Mouse (Mus musculus) heart, embryonic 13.5 days (tissue): ENCODE data around the gene Ppp1r15b. TPM values are rescaled to one million over a fixed set of nuclear protein-coding genes. Genes with fewer than 3 reads are reported as not detected.

ENCODE experiments used
- ATAC-seq: fragments of 200-750 bp; cut with Nextera tagmentation; 2 replicates; pipeline ENCODE4 v1.8.0; 2017; ENCODE audit warnings: moderate TSS enrichment; ENCODE audit not compliant: insufficient number of reproducible peaks, low FRiP score, low TSS enrichment; ENCODE audit errors: extremely low read depth
- H3K27ac ChIP-seq: fragments of 300-500 bp; sonication (generic); replicated peaks from 2 replicates; pipeline ENCODE4 v1.5.1; 2015; ENCODE audit warnings: moderate library complexity, mild to moderate bottlenecking, inconsistent platforms
- H3K27me3 ChIP-seq: fragments of 300-500 bp; sonication (generic); replicated peaks from 2 replicates; pipeline ENCODE4 v1.6.1; 2015; ENCODE audit warnings: mild to moderate bottlenecking, inconsistent platforms
- H3K36me3 ChIP-seq: fragments of 300-500 bp; sonication (generic); 2 replicates; pipeline ENCODE4 v1.6.1; 2015; ENCODE audit warnings: mild to moderate bottlenecking, inconsistent platforms
- H3K4me1 ChIP-seq: fragments of 300-500 bp; sonication (generic); 2 replicates; pipeline ENCODE4 v1.6.1; 2015; ENCODE audit warnings: inconsistent platforms
- H3K4me2 ChIP-seq: fragments of 300-500 bp; sonication (generic); 2 replicates; pipeline ENCODE4 v1.6.1; 2015; ENCODE audit warnings: inconsistent platforms, mild to moderate bottlenecking, moderate library complexity
- H3K4me3 ChIP-seq: fragments of 300-500 bp; sonication (generic); 2 replicates; pipeline ENCODE4 v1.5.1; 2015; ENCODE audit warnings: moderate library complexity, mild to moderate bottlenecking, inconsistent platforms
- H3K9ac ChIP-seq: fragments of 300-500 bp; sonication (generic); 2 replicates; pipeline ENCODE4 v1.6.1; 2015; ENCODE audit warnings: inconsistent platforms, mild to moderate bottlenecking, moderate library complexity
- H3K9me3 ChIP-seq: fragments of 300-500 bp; sonication (generic); 2 replicates; pipeline ENCODE4 v1.6.1; 2016; ENCODE audit warnings: inconsistent platforms
- WGBS: fragments of 180-500 bp; shearing (Covaris S2); methylation state at CpG from one replicate; pipeline ENCODE4 v1.1.7; 2015; ENCODE audit warnings: mixed read lengths; 5-methylcytosine and 5-hydroxymethylcytosine counted together
- polyA plus RNA-seq: library from polyadenylated mRNA; unstranded; fragments of >200 nt; fragmentation: Nextera tagmentation; extraction: Ambion mirVana; gene quantifications from 2 replicates; pipeline ENCODE4 v1.2.1, GENCODE M21; 2015

Ppp1r15b gene
- polyA plus RNA-seq, 1 experiment from 2014 or later: 24.8 TPM

- Histone ChIP-seq H3K9ac (peak overlapping the region; percentile 83), H3K4me1 (peaks cover 23% of the 10 kb centered on the region), H3K9me3 (no peaks in the 10 kb centered on the region), H3K27ac (0 out of 2 replicates have a peak overlapping the region, but pooled peaks have one; percentile 39), H3K4me3 (peak overlapping the region; percentile 62), H3K36me3 (no peaks in the 10 kb centered on the region), H3K4me2 (peak overlapping the region; percentile 95), H3K27me3 (peaks cover 37% of the 10 kb centered on the region)
- peak; percentile 44 for ATAC-seq
- WGBS: under 1% methylated on average over 31 of the region's 31 CpGs
Observed at GRCm38 (mm10) chr1:133181072-133182015, 50.4 kb downstream of the Ppp1r15b start.

GRCm38 (mm10) chr1:133182016-133182705, 51.2 kb downstream of the Ppp1r15b start:
- H3K4me3 ChIP-seq: peak overlapping the region; percentile 62
- peak overlapping the region; percentile 32 for H3K27ac ChIP-seq
- ATAC-seq: no peak
- no peaks in the 10 kb centered on the region for H3K36me3 ChIP-seq
- peak overlapping the region; percentile 95 for H3K4me2 ChIP-seq
- under 1% methylated on average over 23 of the region's 25 CpGs for WGBS
- H3K4me1 ChIP-seq: peaks cover 23% of the 10 kb centered on the region
- peaks cover 37% of the 10 kb centered on the region for H3K27me3 ChIP-seq
- peak overlapping the region; percentile 83 for H3K9ac ChIP-seq
- H3K9me3 ChIP-seq: no peaks in the 10 kb centered on the region

GRCm38 (mm10) chr1:133182706-133183095, 51.8 kb downstream of the Ppp1r15b start:
- Histone ChIP-seq H3K9me3 (no peaks in the 10 kb centered on the region), H3K27me3 (peaks cover 37% of the 10 kb centered on the region), H3K27ac (peak overlapping the region; percentile 32), H3K4me1 (peaks cover 28% of the 10 kb centered on the region), H3K9ac (peak overlapping the region; percentile 83), H3K36me3 (no peaks in the 10 kb centered on the region), H3K4me2 (peak overlapping the region; percentile 95), H3K4me3 (peak overlapping the region; percentile 62)
- 3% methylated on average over 16 of the region's 16 CpGs for WGBS
- ATAC-seq: no peak

- 54% methylated on average over 16 of the region's 16 CpGs for WGBS
- Histone ChIP-seq H3K4me3 (peak overlapping the region; percentile 62), H3K9ac (peak overlapping the region; percentile 83)
Observed at GRCm38 (mm10) chr1:133183141-133183925, 52.4 kb downstream of the Ppp1r15b start.

GRCm38 (mm10) chr1:133187948-133188680, 57.2 kb downstream of the Ppp1r15b start:
- Histone ChIP-seq H3K4me2 (peak overlapping the region; percentile 3; the same call in 1 of the 2 replicates), H3K4me1 (peaks cover 24% of the 10 kb centered on the region), H3K9ac (no peak overlapping the region), H3K36me3 (0 out of 2 replicates have a peak, but pooled peaks cover 5% of the 10 kb centered on the region), H3K27me3 (peaks cover 7% of the 10 kb centered on the region; the same call in 1 of the 2 replicates), H3K27ac (peak overlapping the region; percentile 48), H3K4me3 (no peak overlapping the region), H3K9me3 (peaks cover 5% of the 10 kb centered on the region)
- 29% methylated on average over 4 of the region's 4 CpGs for WGBS
- ATAC-seq: no peak

More at GRCm38 (mm10) chr1:133183141-133183925, 52.4 kb downstream of the Ppp1r15b start:
- no peak overlapping the region for H3K27ac ChIP-seq
- ATAC-seq: no peak
- H3K4me2 ChIP-seq: peak overlapping the region; percentile 95
- H3K27me3 ChIP-seq: peaks cover 34% of the 10 kb centered on the region
- peaks cover 34% of the 10 kb centered on the region for H3K4me1 ChIP-seq
- H3K36me3 ChIP-seq: no peaks in the 10 kb centered on the region
- no peaks in the 10 kb centered on the region for H3K9me3 ChIP-seq

- no peak for ATAC-seq
- H3K4me1 ChIP-seq: peaks cover 20% of the 10 kb centered on the region
- WGBS: 40% methylated on average over 8 of the region's 8 CpGs
- 0 out of 2 replicates have a peak, but pooled peaks cover 1% of the 10 kb centered on the region for H3K27me3 ChIP-seq
- peak overlapping the region; percentile 3; the same call in 1 of the 2 replicates for H3K4me2 ChIP-seq
- H3K9me3 ChIP-seq: peaks cover 5% of the 10 kb centered on the region
- peak overlapping the region; percentile 48 for H3K27ac ChIP-seq
- no peak overlapping the region for H3K9ac ChIP-seq
- H3K36me3 ChIP-seq: 0 out of 2 replicates have a peak, but pooled peaks cover 5% of the 10 kb centered on the region
- H3K4me3 ChIP-seq: no peak overlapping the region
Observed at GRCm38 (mm10) chr1:133188719-133189118, 57.8 kb downstream of the Ppp1r15b start.

Other genes starting within 250 kb of the Ppp1r15b start
- 19.2 and 23.4 TPM in 2 replicates for gene Mdm4, start 100.6 kb upstream of the Ppp1r15b start, polyA plus RNA-seq
- gene Pik3c2b, start 85.5 kb upstream of the Ppp1r15b start, polyA plus RNA-seq: 8.5 and 9.5 TPM in 2 replicates
- gene Plekha6, start 33.1 kb downstream of the Ppp1r15b start, polyA plus RNA-seq: 10.6 and 10.7 TPM in 2 replicates
- 0.13 and 0.18 TPM in 2 replicates for gene Golt1a, start 178.7 kb downstream of the Ppp1r15b start, polyA plus RNA-seq
- gene Kiss1, start 190.7 kb downstream of the Ppp1r15b start, polyA plus RNA-seq: 0.60 TPM in 1 of 2 replicates, not detected in the other
- 0.39 TPM in 1 of 2 replicates, not detected in the other for gene Ren1, start 219.4 kb downstream of the Ppp1r15b start, polyA plus RNA-seq
- 1.5 and 1.6 TPM in 2 replicates for gene Etnk2, start 232.4 kb downstream of the Ppp1r15b start, polyA plus RNA-seq